Mouse (Mus musculus) gastrocnemius, adult 2 months (tissue): ENCODE measurements around the gene Crip2. TPM values are rescaled to one million over a fixed set of nuclear protein-coding genes. Genes with fewer than 3 reads are reported as not detected.

Experiments
- DNase-seq: peaks from one replicate; pipeline ENCODE4 v3.0.0; 2022
- H3K27ac ChIP-seq: fragments of 200-600 bp; 2 replicates; pipeline ENCODE4 v1.8.1; 2022; ENCODE audit warnings: mild to moderate bottlenecking
- H3K4me3 ChIP-seq: fragments of 200-600 bp; 2 replicates; pipeline ENCODE4 v1.8.1; 2022; ENCODE audit warnings: mild to moderate bottlenecking, moderate library complexity
- CTCF ChIP-seq: fragments of 200-600 bp; IDR thresholded peaks from 2 replicates; pipeline ENCODE4 v1.8.1; 2022; ENCODE audit warnings: antibody characterized with exemption, mild to moderate bottlenecking, moderate library complexity
- intact Hi-C: fragments of 180-260 bp; cut with DNase I; formaldehyde crosslinking; loops from one replicate; pipeline ENCODE4 v1.15.1; 2025
- total RNA-seq, 2 experiments: library from RNA; stranded (reverse); gene quantifications; 2 replicates each; pipeline ENCODE4 v1.2.3; 2021

The Crip2 gene
- total RNA-seq, 2 experiments from 2014 or later: 32.4 to 41.1 TPM

- peak overlapping the region; percentile 90 for H3K27ac ChIP-seq
- no peak for DNase-seq
- peak; percentile 82 for TF ChIP-seq CTCF
- intact Hi-C loops: no loop called here
- peak overlapping the region; percentile 93 for H3K4me3 ChIP-seq
These were observed 4.1 kb downstream of the Crip2 start for GRCm38 (mm10) chr12:113144001-113144756.

GRCm38 (mm10) chr12:113144886-113145285 lies 4.8 kb downstream of the Crip2 start:
- peak overlapping the region; percentile 93 for H3K4me3 ChIP-seq
- intact Hi-C loops: no loop called here
- peak overlapping the region; percentile 90 for H3K27ac ChIP-seq
- DNase-seq: no peak
- no peak for TF ChIP-seq CTCF

- Histone ChIP-seq H3K27ac (peak overlapping the region; percentile 90), H3K4me3 (peak overlapping the region; percentile 72)
- intact Hi-C loops: no loop called here
- TF ChIP-seq CTCF: no peak
- DNase-seq: no peak
These were observed 5.6 kb downstream of the Crip2 start for GRCm38 (mm10) chr12:113145591-113145990.

DNA sequence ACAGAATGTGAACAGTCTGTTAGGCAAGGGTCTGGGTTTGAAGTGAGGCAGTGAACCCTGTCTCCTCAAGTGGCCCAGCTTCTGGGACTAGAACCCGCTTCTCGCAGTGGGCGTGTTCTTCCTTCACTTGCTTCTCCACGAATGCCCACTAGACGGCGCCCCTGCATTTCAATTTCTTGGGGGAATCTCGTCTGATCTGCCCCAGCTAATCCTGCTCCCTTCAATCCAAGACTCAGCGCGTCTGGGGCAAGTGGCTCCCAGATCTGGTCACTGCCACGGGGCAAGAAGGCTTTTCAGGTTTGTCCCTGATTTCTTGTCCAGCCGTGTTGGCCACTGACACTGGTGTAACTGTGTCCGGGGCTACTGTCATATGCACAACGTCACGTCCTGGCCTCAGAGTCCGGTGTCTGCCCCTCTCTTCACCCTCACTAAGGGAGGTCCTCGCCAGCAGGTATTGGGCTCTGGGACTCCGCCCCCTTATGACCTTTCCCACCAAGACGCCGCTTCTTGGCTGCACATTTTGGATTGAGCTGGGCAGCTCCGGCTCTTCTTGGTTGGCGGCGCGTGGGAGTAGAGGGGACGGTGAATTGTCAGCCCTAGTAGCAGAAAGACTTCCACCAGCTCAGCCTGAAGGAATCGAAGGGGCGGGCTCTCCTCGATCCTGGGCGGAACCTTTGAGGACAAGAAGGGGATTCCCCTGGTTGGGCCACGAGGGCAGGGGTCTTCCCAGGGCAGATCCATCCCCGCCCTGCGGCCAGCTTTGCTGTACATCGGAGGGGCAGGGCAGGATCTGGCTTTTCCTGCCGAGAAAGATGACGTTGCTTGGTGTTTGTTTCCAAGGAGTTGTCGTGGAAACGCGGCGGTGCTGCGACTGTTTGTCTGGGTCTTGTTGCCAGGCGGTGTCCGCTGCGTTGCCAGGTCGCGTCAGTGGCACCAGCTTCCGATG lies 6.3 kb downstream of the Crip2 start, which contains the start of gene Crip1:
TSS of gene Crip1 (plus strand) at position 205 of the 946 bp plus-strand sequence.
- peak within 1 kb of the TSS; percentile 93 for H3K4me3 ChIP-seq
- peak; percentile 92 for TF ChIP-seq CTCF

GRCm38 (mm10) chr12:113147481-113147880 lies 7.4 kb downstream of the Crip2 start:
- DNase-seq: peak; percentile 87

More for the DNA sequence above, 6.3 kb downstream of the Crip2 start, which contains the start of gene Crip1:
- H3K27ac ChIP-seq: peak within 1 kb of the TSS; percentile 90
- DNase-seq: peak; percentile 89
- intact Hi-C loops: no loop called here

GRCm38 (mm10) chr12:113148381-113149035 lies 8.5 kb downstream of the Crip2 start:
- peak; percentile 41 for TF ChIP-seq CTCF
- peak overlapping the region; percentile 90 for H3K27ac ChIP-seq
- peak overlapping the region; percentile 17 for H3K4me3 ChIP-seq
- peak; percentile 75 for DNase-seq
- intact Hi-C loops: no loop called here

More at GRCm38 (mm10) chr12:113147481-113147880, 7.4 kb downstream of the Crip2 start:
- Histone ChIP-seq H3K27ac (peak overlapping the region; percentile 90), H3K4me3 (peak overlapping the region; percentile 72)
- intact Hi-C loops: no loop called here
- TF ChIP-seq CTCF: no peak

DNA sequence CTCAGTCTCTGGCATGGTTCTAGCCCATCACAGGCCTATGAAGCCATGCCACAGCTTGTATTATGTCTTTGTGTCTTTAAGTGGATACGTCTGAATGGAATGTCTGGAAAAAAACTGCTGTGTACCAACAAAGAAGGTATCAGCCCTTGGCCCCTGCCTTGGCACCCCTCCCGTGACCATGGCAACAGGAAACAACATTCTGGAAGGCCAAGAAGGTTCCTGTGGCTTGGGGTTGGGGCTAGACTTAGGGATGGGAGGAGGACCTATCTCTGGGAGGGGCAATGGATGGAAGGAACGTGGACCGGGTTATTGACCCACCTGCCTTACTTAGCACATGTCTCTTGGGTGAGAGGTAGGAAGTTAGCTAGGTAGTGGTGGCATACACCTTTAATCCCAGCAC lies 9.3 kb downstream of the Crip2 start:
- no peak for DNase-seq
- Histone ChIP-seq H3K4me3 (no peak overlapping the region), H3K27ac (peak overlapping the region; percentile 90)
- intact Hi-C loops: no loop called here
- no peak for TF ChIP-seq CTCF

DNA sequence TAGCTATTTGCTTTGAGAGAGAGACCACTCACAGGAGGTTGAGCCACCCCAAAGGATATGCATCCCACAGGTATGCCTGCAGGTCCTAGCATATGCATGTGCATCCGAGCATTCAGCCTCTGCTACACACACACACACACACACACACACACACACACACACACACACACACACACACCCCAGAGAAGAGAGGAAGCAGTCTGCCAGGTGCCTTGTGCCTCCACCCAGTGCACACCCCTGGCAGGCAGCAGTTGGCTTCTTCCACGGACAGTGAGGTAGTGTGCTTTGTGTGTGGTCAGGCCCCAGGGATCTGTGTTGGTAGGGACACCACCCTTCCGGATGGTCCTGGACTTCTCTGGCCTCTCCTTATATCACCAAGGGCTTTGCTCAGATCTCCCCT lies 9.9 kb downstream of the Crip2 start:
- Histone ChIP-seq H3K4me3 (no peak overlapping the region), H3K27ac (peak overlapping the region; percentile 90)
- intact Hi-C loops: no loop called here
- TF ChIP-seq CTCF: no peak
- DNase-seq: no peak

- Histone ChIP-seq H3K4me3 (no peak overlapping the region), H3K27ac (peak overlapping the region; percentile 90)
- intact Hi-C loops: no loop called here
- DNase-seq: peak; percentile 12
- no peak for TF ChIP-seq CTCF
These were observed 10.6 kb downstream of the Crip2 start for GRCm38 (mm10) chr12:113150591-113150990.

DNA sequence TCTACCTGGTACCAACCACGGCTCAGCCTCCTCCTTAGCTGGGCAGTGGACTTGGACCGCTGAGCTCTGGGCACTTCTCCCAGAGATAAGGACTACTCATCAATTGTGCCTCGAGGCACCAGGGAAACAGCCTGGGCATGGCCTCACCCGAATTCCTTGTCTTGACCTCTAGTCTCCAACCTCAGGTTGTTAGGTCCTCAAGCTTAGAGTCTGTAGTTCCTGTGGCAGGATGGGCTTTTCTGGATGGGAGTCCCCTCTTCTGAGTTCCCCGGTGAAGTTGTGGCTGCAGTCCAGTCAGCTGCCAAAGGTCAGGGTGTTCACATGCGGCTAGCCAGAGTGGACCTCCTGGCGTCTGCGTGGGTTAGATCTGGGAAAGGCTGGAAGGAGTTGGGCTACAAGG lies 11.0 kb downstream of the Crip2 start:
- peak overlapping the region; percentile 90 for H3K27ac ChIP-seq
- TF ChIP-seq CTCF: no peak
- H3K4me3 ChIP-seq: peak overlapping the region; percentile 80
- peak; percentile 49 for DNase-seq
- intact Hi-C loops: no loop called here

GRCm38 (mm10) chr12:113151661-113152271 lies 11.7 kb downstream of the Crip2 start:
- intact Hi-C loops: no loop called here
- Histone ChIP-seq H3K27ac (peak overlapping the region; percentile 90), H3K4me3 (peak overlapping the region; percentile 80)
- peak; percentile 85 for DNase-seq
- no peak for TF ChIP-seq CTCF

- Histone ChIP-seq H3K27ac (peak overlapping the region; percentile 90), H3K4me3 (peak overlapping the region; percentile 80)
- no peak for TF ChIP-seq CTCF
- peak; percentile 74 for DNase-seq
- intact Hi-C loops: no loop called here
These were observed 12.2 kb downstream of the Crip2 start for GRCm38 (mm10) chr12:113152272-113152661.
